Mouse (Mus musculus): ENCODE results near the gene Rbp1.

Rbp1 gene

GRCm38 (mm10) chr9:98422656-98423055 lies at the start of gene Rbp1:
TSS of gene Rbp1 (plus strand) at chr9:98422961.
- in situ Hi-C loops (cut with MboI; ENCODE audit: unreplicated experiment in 2 of 2), result loop anchor here (25.0 kb wide), 2 partner anchors 390 to 540 kb away; partner anchors contain the start of gene Foxl2 (in 1 of the 2)

- in situ Hi-C loops (cut with MboI; ENCODE audit: unreplicated experiment in 2 of 2), result no loop called here
These were observed 49.4 kb upstream of the Rbp1 start for GRCm38 (mm10) chr9:98373358-98373757.

DNA sequence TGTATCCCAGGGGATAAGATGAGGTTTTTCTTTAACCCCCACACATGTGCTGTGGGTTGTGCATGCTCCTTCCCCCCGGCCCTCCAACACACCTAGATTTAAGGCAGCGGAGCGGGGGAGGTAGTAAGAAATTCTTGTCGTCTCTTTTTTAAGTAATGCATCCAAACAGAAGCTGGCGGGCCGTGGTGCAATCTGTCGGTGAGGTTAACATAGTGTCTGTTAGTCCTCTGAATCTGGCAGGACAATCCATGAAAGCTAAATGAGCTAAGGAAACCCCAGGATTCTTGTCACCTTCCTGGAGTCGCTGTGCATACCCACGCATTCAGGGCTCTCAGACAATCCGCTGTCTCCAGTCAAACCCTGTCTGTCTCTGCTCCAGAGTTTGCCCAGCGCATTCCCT lies 47.9 kb upstream of the Rbp1 start:
- in situ Hi-C loops (cut with MboI; ENCODE audit: unreplicated experiment in 2 of 2), result no loop called here

DNA sequence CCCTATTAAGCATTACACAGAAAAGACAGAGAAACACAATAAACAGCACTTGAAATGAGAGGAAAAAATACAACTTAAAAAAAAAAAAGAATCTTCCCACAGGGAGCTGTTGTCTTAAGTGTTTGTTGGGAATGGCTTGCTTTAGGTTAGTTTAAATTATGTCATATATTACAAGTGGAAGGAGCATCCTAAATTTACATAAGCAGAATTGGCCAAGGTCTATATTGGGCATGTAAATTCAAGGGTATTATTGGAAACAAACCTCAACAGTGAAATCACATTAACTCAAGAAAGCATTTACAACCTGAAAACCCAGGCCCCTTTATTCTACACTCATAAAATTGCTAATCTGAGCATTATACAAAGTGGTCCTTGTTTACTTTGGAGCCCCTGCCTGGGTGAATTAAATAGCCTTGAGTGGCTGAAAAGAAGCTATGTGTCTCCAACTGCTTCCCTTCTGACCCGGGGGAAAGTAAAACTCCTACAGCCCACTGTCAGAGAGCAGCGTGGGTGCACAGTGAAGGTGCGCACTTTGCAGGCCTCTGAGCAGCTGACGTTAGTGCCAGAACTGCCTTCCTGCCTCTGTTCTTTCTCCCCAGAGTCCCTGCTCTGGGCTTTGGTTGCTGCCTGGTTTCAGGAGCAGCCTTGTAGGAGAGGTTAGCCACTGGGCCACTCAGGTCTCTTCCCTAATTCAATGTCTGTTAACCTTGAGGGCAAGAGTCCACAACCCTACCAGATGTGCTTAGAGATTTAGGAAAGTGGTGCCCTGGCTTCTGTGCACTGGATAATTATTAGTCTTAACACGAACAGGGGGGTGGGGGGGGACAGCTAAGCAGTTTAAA lies 47.2 kb upstream of the Rbp1 start:
- in situ Hi-C loops (cut with MboI; ENCODE audit: unreplicated experiment in 2 of 2), result no loop called here

DNA sequence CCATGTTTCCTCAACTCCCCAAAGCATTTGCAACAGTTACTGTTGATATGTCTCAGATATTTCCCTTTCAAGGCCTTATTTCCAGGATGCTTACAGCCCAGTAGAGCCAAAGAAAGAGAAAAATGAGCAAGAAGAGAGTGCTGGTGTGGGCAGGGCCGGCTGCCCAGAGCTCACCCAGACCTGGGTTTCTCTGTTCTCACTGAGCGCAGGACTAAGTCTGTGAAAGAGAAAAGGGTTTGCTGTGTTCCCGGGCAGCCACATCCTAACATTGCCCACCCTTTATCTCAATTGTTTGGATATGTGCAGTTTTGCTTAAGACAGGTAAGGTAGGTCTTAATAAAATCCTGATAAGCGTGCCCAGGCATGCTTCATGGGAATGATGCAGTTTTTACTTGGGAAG lies 43.0 kb upstream of the Rbp1 start:
- in situ Hi-C loops (cut with MboI; ENCODE audit: unreplicated experiment in 2 of 2), result no loop called here

- in situ Hi-C loops (cut with MboI; ENCODE audit: unreplicated experiment in 2 of 2), result no loop called here
These were observed 42.2 kb upstream of the Rbp1 start for GRCm38 (mm10) chr9:98380593-98380992.

DNA sequence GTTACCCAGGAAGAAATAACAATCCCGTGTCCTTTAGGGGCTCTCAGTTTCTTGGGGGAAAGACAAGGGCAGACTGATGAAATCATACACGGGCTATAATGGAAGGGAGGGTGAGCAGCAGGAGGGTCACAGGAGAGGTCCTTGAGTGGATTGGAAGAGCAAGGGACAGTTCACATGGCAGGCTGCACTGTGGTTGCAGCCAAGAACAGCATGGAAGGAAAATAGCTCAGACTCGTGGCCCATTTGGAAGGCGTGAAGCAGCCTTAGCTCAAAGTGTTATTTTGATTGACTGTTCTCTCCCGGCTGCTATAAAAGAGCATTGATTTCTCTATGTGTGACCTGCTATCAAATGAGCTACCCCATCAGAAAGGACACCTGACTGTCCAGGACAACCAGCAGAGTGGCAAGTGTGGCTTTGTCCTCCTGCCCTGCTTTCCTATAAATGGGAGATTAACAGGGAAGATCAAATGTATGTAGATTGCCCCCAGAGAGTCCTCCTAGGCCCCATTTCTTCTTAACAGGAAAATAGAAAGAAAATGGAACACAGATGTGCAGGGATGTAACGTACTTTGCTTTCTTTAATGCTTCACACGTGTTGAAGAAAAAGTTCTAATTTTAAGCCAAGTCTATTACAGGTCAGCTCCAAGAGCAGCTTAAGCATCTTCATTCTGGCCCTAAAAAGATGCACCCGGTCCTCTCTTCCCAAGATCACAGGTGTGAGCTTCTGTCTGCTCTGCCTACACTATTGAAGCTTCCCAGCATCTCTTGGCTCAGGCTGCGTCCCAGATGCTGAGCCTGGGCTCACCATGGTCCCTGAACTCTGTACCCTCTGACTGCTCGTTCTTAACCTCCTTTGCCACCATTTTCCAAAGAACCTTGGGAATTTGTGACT lies 34.8 kb upstream of the Rbp1 start:
- in situ Hi-C loops (cut with MboI; ENCODE audit: unreplicated experiment in 2 of 2), result no loop called here

- in situ Hi-C loops (cut with MboI; ENCODE audit: unreplicated experiment in 2 of 2), result no loop called here
These were observed 34.2 kb upstream of the Rbp1 start for GRCm38 (mm10) chr9:98388633-98388965.

DNA sequence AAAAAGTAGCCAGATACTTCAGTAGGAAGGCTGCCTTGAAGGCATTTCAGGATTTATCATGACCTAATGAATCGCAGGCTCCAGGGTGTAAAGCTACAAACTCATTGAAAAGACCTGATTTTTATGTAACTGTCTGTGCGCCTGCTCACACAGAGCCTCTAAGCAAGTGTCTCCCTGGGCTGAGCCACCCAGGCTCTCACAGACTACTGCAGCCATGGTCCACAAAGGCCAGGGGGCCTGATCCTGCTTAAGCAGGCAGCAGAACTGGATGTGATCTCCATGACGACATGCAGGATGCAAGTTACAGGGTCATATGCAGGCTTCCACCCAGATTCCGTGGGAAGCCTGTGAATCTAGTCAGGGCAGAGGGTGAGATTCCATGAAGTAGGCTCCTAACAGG lies 29.3 kb upstream of the Rbp1 start:
- in situ Hi-C loops (cut with MboI; ENCODE audit: unreplicated experiment in 2 of 2), result no loop called here

DNA sequence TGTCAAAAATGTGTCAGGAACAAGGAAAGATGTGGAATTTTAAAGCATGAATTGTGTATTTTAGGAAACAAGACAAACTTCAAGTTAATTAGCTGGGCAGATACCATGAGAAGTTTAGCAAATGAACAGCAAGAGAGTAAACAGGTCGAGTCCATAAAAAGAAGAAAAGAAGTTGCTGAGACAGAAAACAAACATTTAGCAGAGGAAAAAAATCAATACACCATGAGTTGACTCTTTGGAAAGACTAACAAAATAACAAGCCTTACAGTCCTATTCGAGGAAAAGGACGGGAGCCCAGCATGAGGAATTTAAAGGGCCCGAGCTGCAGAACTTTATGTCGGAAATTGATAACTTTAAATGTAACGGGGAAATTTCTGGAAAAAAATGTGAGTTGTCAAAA lies 25.6 kb upstream of the Rbp1 start:
- in situ Hi-C loops (cut with MboI; ENCODE audit: unreplicated experiment in 2 of 2), result no loop called here

GRCm38 (mm10) chr9:98397866-98398265 lies 24.9 kb upstream of the Rbp1 start:
- in situ Hi-C loops (cut with MboI; ENCODE audit: unreplicated experiment in 2 of 2), result no loop called here

GRCm38 (mm10) chr9:98400185-98400894 lies 22.4 kb upstream of the Rbp1 start:
- in situ Hi-C loops (cut with MboI; ENCODE audit: unreplicated experiment in 2 of 2), result loop anchor here (25.0 kb wide), 2 partner anchors 412 to 562 kb away; partner anchors contain the start of gene Foxl2 (in 1 of the 2)

DNA sequence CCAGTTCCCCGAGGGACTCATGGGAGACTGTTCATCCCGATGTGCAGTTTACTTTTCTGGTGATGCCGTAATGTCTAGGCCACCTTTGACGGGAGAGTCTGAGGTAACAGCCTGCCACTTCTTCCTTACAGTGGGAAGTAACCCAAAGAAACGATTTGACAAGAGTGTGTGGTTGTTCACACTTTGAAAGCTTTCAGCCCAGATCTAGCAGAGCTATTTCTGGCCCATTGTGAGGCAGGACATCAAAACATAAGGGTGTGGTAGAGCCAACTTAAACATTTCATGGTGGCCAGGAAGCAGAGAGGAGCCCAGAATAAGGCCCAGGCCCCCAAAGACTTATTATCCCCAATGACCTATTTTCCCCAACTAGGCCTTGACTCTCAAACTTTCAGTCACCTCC lies 21.1 kb upstream of the Rbp1 start:
- in situ Hi-C loops (cut with MboI; ENCODE audit: unreplicated experiment in 2 of 2), result loop anchor here (25.0 kb wide), 2 partner anchors 411 to 561 kb away; partner anchors contain the start of gene Foxl2 (in 1 of the 2)

GRCm38 (mm10) chr9:98407771-98408170 lies 15.0 kb upstream of the Rbp1 start:
- in situ Hi-C loops (cut with MboI; ENCODE audit: unreplicated experiment in 2 of 2), result loop anchor here (25.0 kb wide), 2 partner anchors 405 to 555 kb away; partner anchors contain the start of gene Foxl2 (in 1 of the 2)

DNA sequence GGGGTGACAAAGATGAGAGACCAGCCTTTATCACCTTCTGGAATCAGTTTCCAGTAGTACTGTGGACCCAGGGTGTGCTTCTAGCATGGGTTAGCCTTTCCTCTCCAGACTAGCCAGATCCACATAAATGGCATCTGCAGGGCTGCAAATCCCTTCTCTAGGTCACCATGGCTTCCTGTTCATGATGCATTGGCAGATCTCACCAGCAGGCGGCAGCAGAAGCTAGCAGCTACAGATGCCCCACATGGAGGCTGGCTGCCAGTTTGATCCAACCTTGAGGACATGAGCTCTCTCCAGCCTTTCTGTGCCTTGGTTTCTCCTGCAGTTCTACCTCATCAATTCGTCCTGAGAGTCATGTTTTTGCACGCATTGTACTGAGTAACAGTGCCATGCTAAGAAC lies 13.6 kb upstream of the Rbp1 start:
- in situ Hi-C loops (cut with MboI; ENCODE audit: unreplicated experiment in 2 of 2), result loop anchor here (25.0 kb wide), 2 partner anchors 403 to 553 kb away; partner anchors contain the start of gene Foxl2 (in 1 of the 2)

DNA sequence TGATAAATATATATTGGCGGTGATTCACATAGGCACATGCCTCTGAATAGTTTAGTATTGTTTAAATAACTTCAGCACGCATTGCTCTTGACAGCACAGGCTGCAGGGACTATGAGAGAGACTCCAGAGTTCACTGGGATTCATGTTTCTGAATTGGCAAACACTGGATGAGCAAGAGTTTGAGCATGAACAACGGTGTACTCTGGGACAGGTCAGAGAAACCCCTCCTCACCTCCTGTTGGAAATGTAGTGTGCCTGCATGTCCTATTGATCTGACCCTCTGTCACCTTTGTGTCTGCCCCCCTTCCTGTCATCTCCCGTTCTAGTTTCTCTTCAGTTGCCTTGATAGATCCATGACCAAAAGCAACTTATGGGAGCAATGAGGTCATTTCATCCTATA lies 7.3 kb upstream of the Rbp1 start:
- in situ Hi-C loops (cut with MboI; ENCODE audit: unreplicated experiment in 2 of 2), result loop anchor here (25.0 kb wide), 2 partner anchors 397 to 547 kb away; partner anchors contain the start of gene Foxl2 (in 1 of the 2)

DNA sequence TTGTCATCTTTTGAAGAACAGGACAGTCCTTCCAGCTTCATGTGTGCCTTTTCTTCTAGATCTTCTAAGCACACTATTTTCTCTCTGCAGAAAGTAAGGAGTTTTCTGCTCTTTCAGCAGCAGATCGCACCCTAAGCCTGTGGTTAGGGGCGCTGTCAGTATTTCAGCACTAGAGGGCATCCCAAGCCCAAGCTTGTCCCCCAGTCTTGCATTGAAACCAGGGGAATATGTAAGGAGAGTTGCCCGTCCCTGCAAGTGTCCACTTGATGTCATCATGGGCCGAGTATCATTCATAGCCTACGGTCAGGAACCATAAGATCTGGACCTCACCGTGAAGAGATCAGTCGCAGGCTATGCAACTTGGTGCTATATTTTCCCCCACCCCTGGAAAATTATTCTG lies 4.8 kb upstream of the Rbp1 start:
- in situ Hi-C loops (cut with MboI; ENCODE audit: unreplicated experiment in 2 of 2), result loop anchor here (25.0 kb wide), 2 partner anchors 394 to 544 kb away; partner anchors contain the start of gene Foxl2 (in 1 of the 2)

DNA sequence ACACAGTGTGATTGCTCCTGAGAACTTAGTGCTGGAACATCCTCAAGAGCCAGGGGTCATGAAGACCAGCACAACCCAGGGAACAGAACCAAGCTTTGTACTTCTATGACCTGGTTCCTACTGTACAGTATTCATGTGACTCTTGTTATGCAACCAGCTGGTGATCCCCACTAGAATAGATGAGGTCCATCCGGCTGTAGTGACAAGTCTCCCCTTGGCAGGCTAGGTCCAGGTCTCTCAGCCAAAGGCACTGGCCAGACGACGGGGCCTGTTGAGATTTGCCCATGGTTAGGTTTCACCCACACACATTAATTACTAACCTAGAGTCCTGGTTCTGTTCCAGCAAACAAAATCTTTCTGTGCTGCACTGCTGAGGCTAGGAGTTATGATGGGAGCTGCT lies 4.4 kb upstream of the Rbp1 start:
- in situ Hi-C loops (cut with MboI; ENCODE audit: unreplicated experiment in 2 of 2), result loop anchor here (25.0 kb wide), 2 partner anchors 394 to 544 kb away; partner anchors contain the start of gene Foxl2 (in 1 of the 2)

DNA sequence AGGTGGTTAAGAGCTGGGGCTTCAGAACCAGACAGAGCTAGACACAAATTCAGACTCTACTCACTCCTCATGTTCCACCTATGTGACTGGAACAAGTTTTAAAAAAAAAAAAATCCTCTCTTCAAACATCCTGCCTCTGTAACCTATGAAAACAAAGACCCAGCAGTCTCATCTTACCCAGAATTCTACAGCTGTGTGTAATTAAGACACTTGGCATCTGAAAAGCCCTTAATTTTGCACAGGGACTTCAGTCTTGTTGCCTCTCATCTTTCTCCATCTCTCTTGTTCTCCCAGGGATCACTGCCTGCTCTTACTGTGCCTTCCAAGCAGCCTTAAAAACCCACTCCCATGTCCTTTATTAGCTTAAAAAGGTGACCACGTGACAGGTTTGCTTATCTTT lies 2.1 kb upstream of the Rbp1 start:
- in situ Hi-C loops (cut with MboI; ENCODE audit: unreplicated experiment in 2 of 2), result loop anchor here (25.0 kb wide), 2 partner anchors 392 to 542 kb away; partner anchors contain the start of gene Foxl2 (in 1 of the 2)

DNA sequence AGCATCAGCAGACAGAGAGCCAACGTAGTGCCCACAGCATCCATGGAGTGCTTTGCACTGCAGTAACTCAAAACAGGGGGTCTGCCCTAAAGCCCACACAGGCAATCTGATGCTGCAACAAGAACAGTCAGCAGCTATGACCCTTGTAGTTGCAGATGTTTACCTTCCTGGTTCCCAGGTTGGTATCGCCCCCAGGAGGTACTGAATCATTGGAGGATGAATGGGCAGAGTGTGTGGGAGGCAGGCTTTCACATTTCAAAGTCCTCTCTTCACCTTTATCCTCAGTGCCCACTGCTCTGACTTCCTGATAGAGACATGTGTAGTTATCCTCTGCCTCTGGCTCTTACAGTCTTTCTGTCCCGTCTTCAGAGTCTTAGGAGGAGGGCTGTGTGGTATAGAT lies 858 bp upstream of the Rbp1 start:
- in situ Hi-C loops (cut with MboI; ENCODE audit: unreplicated experiment in 2 of 2), result loop anchor here (25.0 kb wide), 2 partner anchors 390 to 540 kb away; partner anchors contain the start of gene Foxl2 (in 1 of the 2)

Data from v-Abl transformed pro-B cells (cell line).